Mouse (Mus musculus): ENCODE results near the gene Ppt1. TPM values are rescaled to one million over a fixed set of nuclear protein-coding genes. Genes with fewer than 3 reads are reported as not detected.
A peak's percentile ranks its signal among the peaks of the same experiment; 100 is the strongest.
"Not testable (repeated sequence)": the region's sequence is repeated elsewhere in the genome, so short reads cannot be mapped to it uniquely, and the experiment has no call there.

The Ppt1 gene
- 10 to 100 TPM; 16.3 to 17.2 TPM for total RNA-seq (2021)
- long read RNA-seq, experiment 1, transcript Ppt1-201 (9 exons, 2,381 nt), result major isoform, 11 of 14 reads
- long read RNA-seq, experiment 1, partial matches to known transcripts, result 0 of 14 reads
- long read RNA-seq, experiment 1, other reads (novel, unspliced or antisense), result 3 of 14 reads
- long read RNA-seq, experiment 2, transcript Ppt1-201 (9 exons, 2,381 nt), result major isoform, 17 of 18 reads
- long read RNA-seq, experiment 2, partial matches to known transcripts, result 0 of 18 reads
- long read RNA-seq, experiment 2, other reads (novel, unspliced or antisense), result 0 of 18 reads

GRCm38 (mm10) chr4:122835530-122836402, at the start of gene Ppt1:
TSS of gene Ppt1 (plus strand) at chr4:122836242.
- intact Hi-C loops (cut with DNase I; ENCODE audit: low total_unique reads), result no loop called here
- DNase-seq, result peak; percentile 82

- intact Hi-C loops (cut with DNase I; ENCODE audit: low total_unique reads), result no loop called here
- no peak for DNase-seq
Observed at GRCm38 (mm10) chr4:122789335-122790089, 46.5 kb upstream of the Ppt1 start.

- peak; percentile 71 for DNase-seq
- intact Hi-C loops (cut with DNase I; ENCODE audit: low total_unique reads), result no loop called here
Observed at GRCm38 (mm10) chr4:122808108-122808507, 27.9 kb upstream of the Ppt1 start.

- intact Hi-C loops (cut with DNase I; ENCODE audit: low total_unique reads), result no loop called here
- DNase-seq, result no peak
Observed at GRCm38 (mm10) chr4:122811180-122811579, 24.9 kb upstream of the Ppt1 start.

GRCm38 (mm10) chr4:122811824-122812223, 24.2 kb upstream of the Ppt1 start:
- intact Hi-C loops (cut with DNase I; ENCODE audit: low total_unique reads), result no loop called here
- no peak for DNase-seq

GRCm38 (mm10) chr4:122816202-122816601, 19.8 kb upstream of the Ppt1 start:
- intact Hi-C loops (cut with DNase I; ENCODE audit: low total_unique reads), result no loop called here
- no peak for DNase-seq

GRCm38 (mm10) chr4:122820941-122821340, 15.1 kb upstream of the Ppt1 start:
- intact Hi-C loops (cut with DNase I; ENCODE audit: low total_unique reads); DNase-seq: not testable (repeated sequence)

GRCm38 (mm10) chr4:122827651-122828050, 8.4 kb upstream of the Ppt1 start:
- no peak for DNase-seq
- intact Hi-C loops (cut with DNase I; ENCODE audit: low total_unique reads), result no loop called here

- intact Hi-C loops (cut with DNase I; ENCODE audit: low total_unique reads), result no loop called here
Observed at GRCm38 (mm10) chr4:122829339-122829738, 6.7 kb upstream of the Ppt1 start.

GRCm38 (mm10) chr4:122831888-122832287, 4.2 kb upstream of the Ppt1 start:
- DNase-seq, result no peak
- intact Hi-C loops (cut with DNase I; ENCODE audit: low total_unique reads), result no loop called here

More at GRCm38 (mm10) chr4:122829339-122829738, 6.7 kb upstream of the Ppt1 start:
- no peak for DNase-seq

- intact Hi-C loops (cut with DNase I; ENCODE audit: low total_unique reads), result no loop called here
- no peak for DNase-seq
Observed at GRCm38 (mm10) chr4:122836403-122836775, 347 bp downstream of the Ppt1 start.

- no peak for DNase-seq
- intact Hi-C loops (cut with DNase I; ENCODE audit: low total_unique reads), result no loop called here
Observed at GRCm38 (mm10) chr4:122837180-122837730, 1.2 kb downstream of the Ppt1 start.

GRCm38 (mm10) chr4:122837994-122838393, 2.0 kb downstream of the Ppt1 start:
- no peak for DNase-seq
- intact Hi-C loops (cut with DNase I; ENCODE audit: low total_unique reads), result no loop called here

- intact Hi-C loops (cut with DNase I; ENCODE audit: low total_unique reads), result no loop called here
- DNase-seq, result no peak
Observed at GRCm38 (mm10) chr4:122838416-122838815, 2.4 kb downstream of the Ppt1 start.

GRCm38 (mm10) chr4:122848150-122848621, 12.1 kb downstream of the Ppt1 start:
- peak; percentile 32 for DNase-seq
- intact Hi-C loops (cut with DNase I; ENCODE audit: low total_unique reads), result no loop called here

- intact Hi-C loops (cut with DNase I; ENCODE audit: low total_unique reads), result no loop called here
- DNase-seq, result no peak
Observed at GRCm38 (mm10) chr4:122851535-122851934, 15.5 kb downstream of the Ppt1 start.

GRCm38 (mm10) chr4:122853691-122854090, 17.6 kb downstream of the Ppt1 start:
- intact Hi-C loops (cut with DNase I; ENCODE audit: low total_unique reads), result no loop called here

GRCm38 (mm10) chr4:122854770-122855169, 18.7 kb downstream of the Ppt1 start:
- no peak for DNase-seq
- intact Hi-C loops (cut with DNase I; ENCODE audit: low total_unique reads), result no loop called here

More at GRCm38 (mm10) chr4:122853691-122854090, 17.6 kb downstream of the Ppt1 start:
- DNase-seq, result no peak

- intact Hi-C loops (cut with DNase I; ENCODE audit: low total_unique reads), result no loop called here
Observed at GRCm38 (mm10) chr4:122857909-122858308, 21.9 kb downstream of the Ppt1 start.

More at GRCm38 (mm10) chr4:122857909-122858308, 21.9 kb downstream of the Ppt1 start:
- DNase-seq, result no peak

All from gastrocnemius, postnatal 14 days (tissue).